Mouse (Mus musculus) CD4-positive helper T cell, adult 2 months (primary cell): Measurements from ENCODE around the gene Gpr146.

ENCODE experiments used
- DNase-seq: peaks from one replicate; pipeline ENCODE4 v3.0.0-alpha.2; 2012; ENCODE audit warnings: low read depth, missing footprints, low spot score

Gpr146 gene

GRCm38 (mm10) chr5:139427989-139428388 is 50.5 kb downstream of the Gpr146 start:
- DNase-seq: no peak

GRCm38 (mm10) chr5:139429818-139430341 is 52.4 kb downstream of the Gpr146 start:
- no peak for DNase-seq

GRCm38 (mm10) chr5:139432333-139432732 is 54.8 kb downstream of the Gpr146 start:
- DNase-seq: no peak

GRCm38 (mm10) chr5:139432747-139433508 is 55.4 kb downstream of the Gpr146 start:
- no peak for DNase-seq

GRCm38 (mm10) chr5:139433842-139434568 is 56.5 kb downstream of the Gpr146 start:
- DNase-seq: no peak

- DNase-seq: no peak
These were observed 57.4 kb downstream of the Gpr146 start for GRCm38 (mm10) chr5:139434940-139435339.

GRCm38 (mm10) chr5:139437769-139438168 is 60.3 kb downstream of the Gpr146 start:
- no peak for DNase-seq

- no peak for DNase-seq
These were observed 60.9 kb downstream of the Gpr146 start for GRCm38 (mm10) chr5:139438440-139438839.

GRCm38 (mm10) chr5:139440451-139440850 is 63.0 kb downstream of the Gpr146 start:
- no peak for DNase-seq

GRCm38 (mm10) chr5:139440926-139441725 is 63.6 kb downstream of the Gpr146 start:
- DNase-seq: no peak

- no peak for DNase-seq
These were observed 64.2 kb downstream of the Gpr146 start for GRCm38 (mm10) chr5:139441726-139442018.

- no peak for DNase-seq
These were observed 64.9 kb downstream of the Gpr146 start for GRCm38 (mm10) chr5:139442428-139442827.

GRCm38 (mm10) chr5:139442962-139443361 is 65.5 kb downstream of the Gpr146 start:
- DNase-seq: no peak

- no peak for DNase-seq
These were observed 67.8 kb downstream of the Gpr146 start for GRCm38 (mm10) chr5:139445258-139445657.
